Mouse (Mus musculus): ENCODE data around the gene Erich6. TPM values are rescaled to one million over a fixed set of nuclear protein-coding genes. Genes with fewer than 3 reads are reported as not detected.

Erich6 gene
- polyA plus RNA-seq, 1 experiment from 2014 or later: not detected

GRCm38 (mm10) chr3:58570821-58571220, 66.2 kb downstream of the Erich6 start:
- no peak overlapping the region for H3K9ac ChIP-seq (replicated peaks; ENCODE audit: low read depth)
- no peak overlapping the region for H3K27ac ChIP-seq (ENCODE audit: low read length)
- no peaks in the 10 kb centered on the region for H3K4me1 ChIP-seq (ENCODE audit: insufficient read depth, low read depth, low read length)
- no peak overlapping the region for H3K4me2 ChIP-seq (replicated peaks; ENCODE audit: low read depth, low read length)
- no peaks in the 10 kb centered on the region for H3K9me3 ChIP-seq (ENCODE audit: low read length)
- no peaks in the 10 kb centered on the region for H3K27me3 ChIP-seq (replicated peaks; ENCODE audit: insufficient read depth, low read length)
- H3K4me3 ChIP-seq (ENCODE audit: low read depth, low read length): no peak overlapping the region
- H3K36me3 ChIP-seq (ENCODE audit: insufficient read depth, low read length): no peaks in the 10 kb centered on the region
- DNase-seq (ENCODE audit: low spot score) (no peak), ATAC-seq (no peak)
- WGBS: 86% methylated on average over 3 of the region's 3 CpGs
- TF ChIP-seq CTCF (IDR thresholded peaks at IDR 0.05) (no peak), EP300 (IDR thresholded peaks at IDR 0.05) (no peak)

Other genes with a start within 250 kb of the Erich6 start
- gene Tsc22d2, start 222.5 kb downstream of the Erich6 start, polyA plus RNA-seq (2015; fragmentation: Nextera tagmentation; extraction: Ambion mirVana): 8.9 and 10.5 TPM in 2 replicates
- 25.7 and 28.7 TPM in 2 replicates for gene Eif2a, start 111.4 kb downstream of the Erich6 start, polyA plus RNA-seq (2015; fragmentation: Nextera tagmentation; extraction: Ambion mirVana)
- gene Serp1, start 111.3 kb downstream of the Erich6 start, polyA plus RNA-seq (2015; fragmentation: Nextera tagmentation; extraction: Ambion mirVana): 117 and 126 TPM in 2 replicates
- gene Selenot, start 60.6 kb downstream of the Erich6 start, polyA plus RNA-seq (2015; fragmentation: Nextera tagmentation; extraction: Ambion mirVana): 15.1 and 18.9 TPM in 2 replicates
- 3.9 and 4.1 TPM in 2 replicates for gene Siah2, start 55.2 kb upstream of the Erich6 start, polyA plus RNA-seq (2015; fragmentation: Nextera tagmentation; extraction: Ambion mirVana)
- gene Mindy4b-ps, start 185.1 kb upstream of the Erich6 start, polyA plus RNA-seq (2015; fragmentation: Nextera tagmentation; extraction: Ambion mirVana): not detected in 2 replicates
- not detected in 2 replicates for gene Clrn1, start 248.1 kb upstream of the Erich6 start, polyA plus RNA-seq (2015; fragmentation: Nextera tagmentation; extraction: Ambion mirVana)

Measured in lung, postnatal 0 days (tissue).